Mouse (Mus musculus) thymus, adult 2 months (tissue): Measurements from ENCODE around the gene Gk5.

ENCODE experiments used
- CTCF ChIP-seq: fragments of 200-500 bp; IDR thresholded peaks from 2 replicates; pipeline ENCODE4 v1.5.1; 2012; ENCODE audit warnings: mild to moderate bottlenecking, control low read depth, low read length, moderate library complexity, borderline replicate concordance; ENCODE audit not compliant: control insufficient read depth, poor library complexity, insufficient read depth; ENCODE audit errors: extremely low read depth
- POLR2A ChIP-seq: fragments of 200-500 bp; IDR thresholded peaks from 2 replicates; pipeline ENCODE4 v1.6.1; 2012; ENCODE audit warnings: mild to moderate bottlenecking, low read length, control low read depth, moderate library complexity; ENCODE audit not compliant: control insufficient read depth, poor library complexity, insufficient read depth; ENCODE audit errors: extremely low read depth

GRCm38 (mm10) chr9:96144883-96145282, 25.7 kb downstream of the Gk5 start:
- TF ChIP-seq POLR2A: no peak
- TF ChIP-seq CTCF: no peak
